Mouse (Mus musculus) B cell, adult 2 months (primary cell): ENCODE measurements around the gene Milr1.
"Not testable (repeated sequence)": the region's sequence is repeated elsewhere in the genome, so short reads cannot be mapped to it uniquely, and the experiment has no call there.

Experiments used
- DNase-seq, 2 experiments: peaks; one replicate each; pipeline ENCODE4 v3.0.0; 2022

Gene Milr1

GRCm38 (mm10) chr11:106751039-106752018 is at the start of gene Milr1:
Gene Milr1, plus strand, starts transcription at chr11:106751226.
- peak; percentile 51 to 61 for DNase-seq

DNA sequence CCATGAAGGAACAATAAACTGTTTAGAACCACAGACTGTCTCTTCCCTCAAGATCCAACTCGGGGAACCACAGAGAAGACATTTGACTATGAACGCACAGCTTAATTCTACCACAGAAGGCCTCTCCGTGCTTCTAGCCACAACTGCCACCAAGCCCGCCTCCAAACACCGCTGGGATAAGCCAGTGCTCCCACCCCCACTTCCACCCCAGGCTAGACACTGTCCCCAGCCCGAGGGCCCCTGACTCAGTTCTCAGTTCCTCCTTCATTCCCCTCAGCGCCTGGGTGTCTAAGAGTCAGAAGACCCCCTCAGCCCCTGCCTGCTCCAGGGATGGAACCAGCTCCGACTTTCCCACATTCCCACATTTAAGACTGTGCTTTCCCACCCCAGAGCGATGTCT is 49.4 kb upstream of the Milr1 start:
- no peak for DNase-seq

GRCm38 (mm10) chr11:106702584-106702983 is 48.4 kb upstream of the Milr1 start:
- DNase-seq = peak in 1 of 2 experiments; percentile 11

DNA sequence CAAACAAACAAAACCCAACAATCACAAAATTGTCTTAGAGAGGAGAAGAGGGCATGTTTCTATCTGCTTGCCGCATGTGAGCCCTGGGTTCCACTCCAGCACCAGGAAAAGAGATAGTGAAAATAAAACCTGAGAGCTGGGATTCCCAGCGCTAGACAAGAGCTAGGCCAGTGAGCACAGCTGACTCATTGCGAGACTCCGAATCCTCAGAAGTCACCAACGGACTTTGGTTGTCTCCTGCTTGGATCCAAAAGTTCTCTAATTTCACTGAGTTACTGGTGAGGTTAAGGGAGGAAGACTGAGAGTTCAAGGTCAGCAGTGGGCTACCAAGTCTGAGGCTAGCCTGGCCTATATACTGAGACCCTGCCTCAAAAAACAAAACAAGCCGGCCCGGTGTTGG is 47.1 kb upstream of the Milr1 start:
- no peak for DNase-seq

DNA sequence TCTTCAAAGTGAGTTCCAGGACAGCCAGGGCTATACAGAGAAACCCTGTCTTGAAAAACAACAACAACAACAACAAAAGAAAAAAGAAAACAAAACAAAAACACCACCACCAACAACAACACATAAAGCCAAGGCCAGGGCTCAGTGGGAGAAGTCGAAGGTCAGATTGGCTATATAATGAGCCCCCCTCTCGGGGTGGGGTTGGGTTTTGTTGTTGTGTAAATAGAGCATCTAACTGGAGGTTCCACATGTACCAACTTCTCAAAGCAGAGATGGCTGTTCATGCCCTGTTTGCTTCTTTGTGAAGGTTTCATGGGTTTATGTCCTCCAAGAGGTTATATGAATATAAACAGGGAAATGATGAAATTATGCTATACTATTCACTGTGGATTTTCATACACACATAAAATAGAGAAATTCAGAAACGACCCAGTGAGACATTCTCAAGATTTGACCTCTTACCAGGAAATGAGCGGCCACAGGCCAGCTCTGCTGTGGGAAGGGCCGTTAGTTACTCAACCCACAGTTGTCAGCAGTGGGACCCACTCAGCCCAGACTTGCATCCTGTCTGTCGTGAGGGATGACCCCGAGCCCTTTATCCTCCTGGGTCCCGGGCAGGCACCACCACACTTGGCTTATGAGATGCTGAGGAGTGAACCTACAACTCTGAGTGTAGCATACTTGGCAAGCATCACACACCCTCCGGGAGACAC is 46.5 kb upstream of the Milr1 start:
- no peak for DNase-seq

DNA sequence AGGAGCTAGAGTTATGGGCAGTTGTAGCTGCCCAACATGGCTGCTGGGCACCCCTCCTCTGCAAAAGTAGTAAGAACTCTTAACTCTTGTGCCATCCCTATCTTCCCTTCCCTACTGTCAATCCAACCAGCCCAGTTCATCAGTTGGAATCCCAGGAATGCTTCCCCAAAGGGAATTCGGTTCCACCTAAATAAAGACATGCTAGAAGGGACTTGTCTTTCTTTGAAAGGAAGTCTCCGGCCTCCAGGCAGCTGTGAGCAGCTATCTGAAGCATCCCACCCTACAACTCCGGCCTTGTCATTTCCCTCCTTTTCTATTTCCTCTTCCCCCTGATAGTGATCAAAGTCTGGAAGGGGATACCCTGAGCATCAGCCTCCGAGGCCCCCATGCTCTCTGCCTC is 44.8 kb upstream of the Milr1 start:
- no peak for DNase-seq

- DNase-seq = no peak
Observed at GRCm38 (mm10) chr11:106707085-106707484, 43.9 kb upstream of the Milr1 start.

GRCm38 (mm10) chr11:106707866-106708265 is 43.2 kb upstream of the Milr1 start:
- no peak for DNase-seq

- DNase-seq = no peak
Observed at GRCm38 (mm10) chr11:106709227-106709985, 41.6 kb upstream of the Milr1 start.

DNA sequence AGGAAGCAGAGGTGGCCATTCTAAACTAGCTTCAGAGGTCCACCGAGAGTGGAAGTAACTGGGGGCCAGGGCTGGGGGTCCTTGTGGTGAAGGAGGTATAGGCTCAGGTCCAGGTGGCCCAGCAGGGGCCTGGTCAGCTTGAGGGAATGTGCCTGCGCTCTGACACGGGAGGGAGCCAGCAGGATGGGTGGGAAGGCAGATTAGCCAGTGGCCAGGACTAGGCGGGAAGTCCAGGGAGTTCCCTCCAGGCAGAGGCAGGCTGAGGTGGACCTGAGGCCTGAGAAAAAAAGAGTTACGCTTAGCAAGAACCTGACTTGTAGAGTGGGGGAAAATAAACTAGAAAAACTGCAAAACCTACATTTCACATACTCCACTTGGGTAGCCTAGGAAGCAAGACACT is 40.2 kb upstream of the Milr1 start:
- DNase-seq = no peak

GRCm38 (mm10) chr11:106715066-106715465 is 36.0 kb upstream of the Milr1 start:
- DNase-seq = no peak

DNA sequence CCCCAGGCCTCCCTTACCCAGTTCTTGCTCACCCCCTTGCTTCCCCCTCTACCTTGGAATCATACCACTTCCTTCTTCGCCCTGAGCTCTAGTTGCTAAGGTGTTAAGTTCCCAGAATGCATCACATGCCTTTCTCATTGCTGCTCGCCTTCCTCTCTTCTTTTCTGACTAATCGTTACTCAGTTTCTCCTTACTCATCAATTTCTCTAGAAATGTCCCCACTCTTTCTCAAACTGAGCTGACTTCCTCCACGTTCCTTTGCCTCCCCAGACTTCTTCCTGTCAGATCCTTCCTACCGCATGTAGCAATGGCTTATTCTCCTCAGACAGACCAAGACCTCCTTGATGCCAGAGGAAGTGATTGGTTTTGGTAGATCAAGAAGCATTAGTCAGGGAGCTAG is 34.5 kb upstream of the Milr1 start:
- DNase-seq = no peak

GRCm38 (mm10) chr11:106720379-106720778 is 30.6 kb upstream of the Milr1 start:
- DNase-seq = no peak

- DNase-seq = no peak
Observed at GRCm38 (mm10) chr11:106722831-106723361, 28.1 kb upstream of the Milr1 start.

DNA sequence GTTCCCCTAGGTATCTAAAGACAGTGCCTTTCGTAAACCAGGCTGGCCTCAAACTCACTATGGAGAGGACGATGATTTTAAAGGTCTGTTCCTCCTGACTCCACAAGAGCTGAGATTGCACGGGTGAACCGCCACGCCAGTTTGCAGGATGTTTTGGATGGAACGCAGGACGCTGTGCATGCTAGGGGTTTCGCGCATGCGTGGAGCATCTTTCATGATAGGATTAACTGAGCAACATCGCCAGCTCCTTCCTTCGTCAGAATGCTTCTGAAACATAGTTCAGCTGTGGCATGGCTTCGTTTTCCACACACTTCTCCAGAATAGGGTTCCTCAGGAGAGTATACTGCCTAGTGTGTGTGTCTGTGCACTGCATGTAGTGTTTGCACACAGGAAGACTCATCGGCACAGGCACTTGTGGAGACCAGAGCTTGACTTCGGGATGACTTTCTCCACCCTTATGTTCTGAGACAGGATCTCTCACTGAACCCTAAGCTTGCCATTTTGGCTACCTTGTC is 27.4 kb upstream of the Milr1 start:
- no peak for DNase-seq

GRCm38 (mm10) chr11:106724176-106724915 is 26.7 kb upstream of the Milr1 start:
- no peak for DNase-seq

DNA sequence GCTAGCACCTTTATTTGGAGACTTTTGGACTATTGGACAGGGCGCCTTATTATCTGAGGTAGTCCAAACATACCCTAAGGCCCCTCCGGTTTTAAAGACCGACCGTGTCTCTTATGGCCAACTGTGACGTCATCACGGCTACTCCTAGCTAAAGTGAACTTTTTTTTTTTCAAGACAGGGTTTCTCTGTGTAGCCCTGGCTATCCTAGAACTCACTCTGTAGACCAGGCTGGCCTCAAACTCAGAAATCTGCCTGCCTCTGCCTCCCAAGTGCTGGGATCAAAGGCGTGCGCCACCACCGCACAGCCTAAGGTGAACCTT is 26.1 kb upstream of the Milr1 start:
- DNase-seq = not testable (repeated sequence)

DNA sequence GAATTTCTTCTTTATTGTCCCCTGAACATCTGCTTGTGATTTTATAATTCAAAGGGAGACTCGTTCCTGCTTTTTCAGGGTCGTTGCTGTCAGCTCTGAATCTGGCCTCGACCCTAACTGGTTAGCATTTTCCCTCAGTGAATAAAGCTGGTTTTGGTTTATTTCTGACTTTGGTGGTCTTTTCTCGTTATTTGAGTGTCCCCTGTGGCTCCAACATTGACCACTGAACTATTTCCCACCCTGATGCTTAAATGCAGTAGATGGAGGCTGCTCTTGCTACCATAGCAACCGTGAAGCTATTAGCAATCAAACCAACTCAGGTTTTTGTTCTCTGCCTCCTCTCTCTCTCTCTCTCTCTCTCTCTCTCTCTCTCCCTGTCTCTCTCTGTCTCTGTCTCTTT is 23.1 kb upstream of the Milr1 start:
- no peak for DNase-seq

DNA sequence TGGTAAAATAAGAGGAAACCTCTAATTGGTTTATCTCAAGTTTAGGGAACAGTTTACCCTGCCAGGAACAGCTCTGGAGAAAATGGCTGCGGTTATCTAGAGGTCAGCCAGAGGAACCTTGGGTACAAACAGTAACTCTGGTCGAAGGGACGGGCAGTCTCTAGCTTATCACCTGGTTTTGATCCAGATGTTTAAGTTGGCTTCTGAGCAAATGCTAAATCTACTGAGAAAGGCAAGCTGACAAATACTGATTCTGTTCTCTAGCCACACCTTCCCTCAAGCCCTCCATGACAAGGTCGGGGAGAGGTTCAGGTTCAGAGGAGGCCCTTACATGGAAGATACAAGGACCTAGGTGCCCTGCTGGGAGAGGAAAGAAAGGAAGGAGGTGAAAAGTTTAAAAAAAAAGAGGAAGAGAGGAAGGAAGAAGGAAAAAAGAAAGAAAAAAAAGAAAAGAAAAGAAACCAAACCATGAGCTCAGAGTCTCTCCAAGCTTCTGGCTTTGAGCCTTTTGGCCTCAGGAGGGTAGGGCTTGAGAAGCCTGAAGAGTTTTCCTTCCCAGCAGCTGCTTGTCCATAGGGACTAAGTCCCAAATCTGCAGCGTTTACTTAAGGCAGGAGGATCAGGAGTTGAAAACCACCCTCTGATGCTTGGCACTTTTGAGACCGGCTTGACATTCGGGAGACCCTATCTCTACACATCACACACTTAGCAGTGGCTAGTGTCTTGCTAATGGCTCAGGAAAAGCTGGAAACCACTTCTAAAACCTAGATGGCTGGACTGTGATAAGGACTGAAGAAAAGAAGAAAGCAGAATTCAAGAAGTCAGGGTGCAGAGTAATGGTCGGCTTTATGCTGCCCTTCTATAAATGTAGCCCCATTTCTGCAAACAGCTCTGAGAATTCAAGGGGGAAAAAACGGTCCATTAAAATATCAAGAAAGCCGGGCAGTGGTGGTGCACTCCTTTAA is 22.3 kb upstream of the Milr1 start:
- no peak for DNase-seq

DNA sequence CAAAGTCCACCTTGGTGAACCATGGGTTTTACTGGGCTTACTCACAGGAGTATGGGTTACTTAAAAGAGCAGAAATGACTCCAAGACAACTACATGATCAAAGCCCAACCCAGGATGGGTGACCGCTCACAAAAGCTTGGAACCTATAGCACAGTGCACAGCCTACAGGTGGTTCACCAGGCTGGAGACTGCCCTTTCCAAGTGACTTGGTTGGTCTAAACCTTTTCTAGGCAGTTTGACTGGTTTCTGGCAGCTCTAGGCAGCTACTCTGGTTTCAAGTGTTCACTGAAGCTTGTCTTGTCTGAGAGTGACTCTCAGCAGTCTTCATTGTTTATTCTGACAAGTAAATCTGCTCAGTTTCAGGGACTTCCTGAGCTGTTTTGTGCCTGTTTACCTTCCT is 21.4 kb upstream of the Milr1 start:
- no peak for DNase-seq

DNA sequence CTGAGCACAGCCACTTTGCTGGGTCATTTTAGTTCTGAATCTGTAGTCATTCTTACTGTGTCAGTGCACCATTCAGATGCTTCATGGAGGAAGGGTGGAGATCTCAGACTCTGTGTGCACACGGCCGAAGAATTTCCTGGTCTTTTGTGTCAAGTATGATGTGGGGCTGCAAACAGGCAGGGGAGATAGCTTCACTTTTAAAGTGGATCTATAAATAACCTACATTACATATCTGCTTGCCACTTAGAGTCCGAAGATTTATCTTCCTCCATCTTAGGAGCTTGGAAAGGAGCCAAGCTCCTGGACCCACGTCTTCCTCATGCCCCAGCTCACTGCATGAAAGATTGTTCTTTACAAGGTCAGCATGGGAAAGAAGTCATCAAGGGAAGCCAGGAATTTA is 20.3 kb upstream of the Milr1 start:
- no peak for DNase-seq
